Mouse (Mus musculus) thymus, adult 2 months (tissue): ENCODE data around the gene Gse1.

ENCODE experiments used
- CTCF ChIP-seq: fragments of 200-500 bp; IDR thresholded peaks from 2 replicates; pipeline ENCODE4 v1.5.1; 2012; ENCODE audit warnings: mild to moderate bottlenecking, control low read depth, low read length, moderate library complexity, borderline replicate concordance; ENCODE audit not compliant: control insufficient read depth, poor library complexity, insufficient read depth; ENCODE audit errors: extremely low read depth
- POLR2A ChIP-seq: fragments of 200-500 bp; IDR thresholded peaks from 2 replicates; pipeline ENCODE4 v1.6.1; 2012; ENCODE audit warnings: mild to moderate bottlenecking, low read length, control low read depth, moderate library complexity; ENCODE audit not compliant: control insufficient read depth, poor library complexity, insufficient read depth; ENCODE audit errors: extremely low read depth

DNA sequence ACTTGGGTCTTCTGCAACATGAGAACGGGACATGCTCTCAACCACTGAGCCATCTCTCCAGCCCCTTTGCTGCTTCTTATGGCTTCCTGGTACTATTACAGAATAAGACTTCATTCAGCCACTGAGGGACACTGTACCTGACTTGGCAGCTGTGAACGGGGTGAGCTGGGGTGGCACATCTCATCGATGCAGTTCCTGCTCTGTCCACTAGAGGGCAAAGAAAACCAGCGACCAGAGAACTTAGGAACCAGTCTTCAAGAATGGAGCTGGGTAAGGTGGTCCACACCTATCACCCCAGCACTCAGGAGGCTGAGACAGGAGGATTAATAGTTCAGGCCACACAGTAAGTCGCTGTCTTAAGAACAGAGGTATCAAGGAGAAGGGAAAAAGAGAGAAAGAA is 367.7 kb downstream of the Gse1 start:
- TF ChIP-seq CTCF, result peak; percentile 50; the same call in 1 of the 2 replicates
- TF ChIP-seq POLR2A, result no peak
